Mouse (Mus musculus) layer of hippocampus, adult 8-10 months (tissue): ENCODE results near the gene Cacng2. TPM values are rescaled to one million over a fixed set of nuclear protein-coding genes. Genes with fewer than 3 reads are reported as not detected.

Experiments used
- DNase-seq, 2 experiments: peaks; one replicate each; pipeline ENCODE4 v3.0.0; 2022; ENCODE audit warnings: low spot score in 2 of 2
- total RNA-seq, 4 experiments: library from RNA; stranded (reverse); gene quantifications; 2 replicates each; pipeline ENCODE4 v1.2.4; 2022

The Cacng2 gene
- total RNA-seq, 4 experiments from 2014 or later, result 30.6 to 36.9 (median 33.2) TPM

DNA sequence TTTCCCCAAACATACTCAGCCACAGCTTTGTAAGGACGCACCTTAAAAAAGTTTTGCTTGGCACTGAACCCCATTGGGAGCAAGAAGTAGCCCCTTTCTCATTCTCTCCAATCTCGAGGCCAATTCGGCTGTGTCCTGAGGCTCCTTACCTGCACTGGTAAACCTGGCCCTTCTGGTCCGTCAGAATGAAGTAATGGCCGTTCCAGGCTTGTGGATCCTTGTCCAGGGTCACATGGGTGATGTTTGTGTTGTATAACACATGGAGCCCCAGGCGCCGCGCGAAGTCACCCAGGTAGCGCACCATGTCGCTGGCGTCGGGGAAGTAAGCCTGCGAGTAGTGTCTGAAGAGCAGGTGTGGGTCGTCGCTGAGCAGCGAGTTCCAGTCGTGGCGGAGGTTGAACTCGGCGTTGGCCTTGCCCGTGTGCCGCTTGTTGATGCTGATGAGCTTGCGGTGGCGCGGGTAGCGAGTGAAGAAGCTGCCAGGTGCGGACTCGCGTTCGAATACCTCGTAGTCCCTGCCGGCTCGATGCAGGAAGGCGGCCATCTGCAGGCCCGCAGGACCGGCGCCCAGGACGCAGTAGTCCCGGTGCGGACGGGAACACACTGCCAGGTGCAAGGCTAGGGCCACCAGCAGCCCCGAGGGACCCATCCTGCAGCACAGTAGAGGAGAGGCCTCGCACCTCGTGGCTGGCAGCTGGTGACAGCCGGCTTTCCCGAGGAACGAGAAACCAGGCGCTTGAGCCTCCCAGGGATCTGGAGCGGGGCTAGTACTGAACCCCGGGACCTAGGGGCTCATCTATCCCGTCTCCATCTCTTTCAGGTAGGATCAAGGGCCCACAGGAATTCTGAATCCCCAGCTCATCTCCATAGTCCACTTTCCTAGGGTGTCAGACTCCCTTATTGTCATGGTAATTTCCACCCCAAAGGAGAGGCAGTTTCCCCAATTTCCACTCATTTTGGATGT lies 164.1 kb downstream of the Cacng2 start:
- DNase-seq, result no peak

DNA sequence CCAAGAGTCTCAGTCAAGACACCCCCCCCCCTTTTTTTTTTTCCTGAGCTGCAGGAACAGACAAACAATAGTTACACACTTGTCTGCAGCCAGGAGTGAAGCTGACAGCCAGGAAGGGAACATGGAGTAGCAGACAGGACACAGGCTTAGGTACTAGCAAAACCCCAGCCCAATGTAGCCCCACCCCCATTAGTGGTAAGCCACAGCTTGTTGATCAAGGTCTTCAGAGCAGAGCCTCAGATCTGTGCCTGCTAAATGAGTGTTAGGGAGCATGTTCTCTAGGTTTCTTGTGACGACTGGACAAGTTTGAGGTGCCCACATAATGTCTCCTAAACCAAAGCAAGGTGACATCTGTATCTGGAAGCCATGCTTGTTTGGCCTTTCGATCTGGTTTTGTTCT lies 165.5 kb downstream of the Cacng2 start:
- no peak for DNase-seq

DNA sequence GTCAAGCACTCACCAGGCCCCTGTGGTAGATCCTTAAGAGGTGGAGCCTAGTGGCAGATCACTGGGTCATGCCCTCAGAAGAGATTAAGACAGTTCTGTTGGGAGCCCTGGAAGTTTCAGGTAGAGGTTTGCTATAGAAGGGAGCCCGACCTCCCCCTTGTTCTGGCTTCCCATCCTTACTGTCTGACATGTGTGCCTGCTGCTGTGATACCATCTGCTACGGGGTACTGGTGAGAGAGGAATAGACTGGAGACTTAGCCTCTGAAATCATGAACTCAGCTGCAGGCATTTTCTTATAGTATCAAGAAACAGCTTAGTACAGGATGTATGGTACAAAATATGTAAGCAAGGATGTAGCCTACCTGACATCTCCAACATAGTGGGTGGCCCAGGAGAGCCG lies 166.9 kb downstream of the Cacng2 start:
- no peak for DNase-seq

DNA sequence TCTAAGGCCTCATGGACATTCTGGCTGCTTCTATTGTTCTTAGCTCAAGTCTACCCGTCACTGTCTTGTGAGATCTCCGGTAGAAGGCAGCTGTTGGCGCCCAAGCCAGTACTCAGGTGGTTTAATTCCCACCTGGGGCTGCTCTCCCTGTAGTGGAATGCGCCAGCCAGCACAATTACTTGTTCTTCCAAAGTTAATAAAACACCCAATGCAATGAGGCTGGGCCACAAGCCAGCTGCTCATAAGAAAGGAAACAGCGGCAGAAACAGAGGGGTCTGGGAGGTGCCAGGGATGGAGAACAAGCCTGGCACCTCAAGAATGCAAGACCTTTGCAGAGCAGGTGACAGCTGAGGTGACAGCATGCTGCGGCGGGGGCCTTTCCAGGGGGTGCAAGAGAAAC lies 170.8 kb downstream of the Cacng2 start:
- no peak for DNase-seq

DNA sequence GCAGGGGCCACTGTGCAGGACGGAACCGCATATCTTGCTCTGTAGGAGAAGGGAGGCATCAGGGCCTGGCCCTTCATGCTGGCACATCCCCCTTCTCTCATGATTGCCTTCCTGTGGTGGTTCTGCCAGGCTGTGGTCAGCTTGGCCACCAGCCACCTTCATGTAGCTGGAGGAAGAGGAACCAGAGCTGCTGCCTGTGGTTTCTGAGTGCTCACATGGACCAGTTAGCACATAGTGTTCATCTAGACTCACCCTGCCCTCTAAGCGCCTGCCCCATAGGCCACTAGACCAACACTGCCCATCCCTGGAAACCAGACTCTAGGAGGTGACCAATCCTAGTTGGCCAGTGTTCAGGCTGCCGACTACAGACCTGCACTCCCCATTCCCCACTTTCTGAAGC lies 174.1 kb downstream of the Cacng2 start:
- DNase-seq, result no peak

Other genes with a start within 250 kb of the Cacng2 start
- 100 to 1,000 TPM; 119 to 130 (median 128) TPM for gene Txn2, start 191.0 kb downstream of the Cacng2 start, total RNA-seq
- gene Foxred2, start 163.3 kb downstream of the Cacng2 start, total RNA-seq, result 10 to 100 TPM in 3 of 4 experiments, 1 to 10 TPM in 1; 9.5 to 14.0 (median 13.1) TPM
- gene Eif3d, start 149.2 kb downstream of the Cacng2 start, total RNA-seq, result 100 to 1,000 TPM in 3 of 4 experiments, 10 to 100 TPM in 1; 85.5 to 112 (median 106) TPM
- 10 to 100 TPM; 20.4 to 29.8 (median 25.7) TPM for gene Ift27, start 54.1 kb upstream of the Cacng2 start, total RNA-seq
- gene Pvalb, start 86.4 kb upstream of the Cacng2 start, total RNA-seq, result 10 to 100 TPM; 58.2 to 61.8 (median 60.5) TPM
- 1 to 10 TPM; 1.2 to 5.0 (median 1.7) TPM for gene Ncf4, start 124.8 kb upstream of the Cacng2 start, total RNA-seq
- 1 to 10 TPM; 1.4 to 4.5 (median 2.9) TPM for gene Csf2rb2, start 185.7 kb upstream of the Cacng2 start, total RNA-seq
- 1 to 10 TPM; 1.8 to 9.4 (median 4.4) TPM for gene Csf2rb, start 205.7 kb upstream of the Cacng2 start, total RNA-seq